Mouse (Mus musculus) common myeloid progenitor, adult 5-6 weeks (primary cell): ENCODE measurements at regions not wholly inside any gene's neighbourhood (a gene's known extent, or its start where the extent isn't known, plus 50 kb on each side); places are given as distances from the start of the nearest gene placed in this dataset.
"Not testable (repeated sequence)": the region's sequence is repeated elsewhere in the genome, so short reads cannot be mapped to it uniquely, and the experiment has no call there.

Experiments used
- ATAC-seq: replicated peaks from 2 replicates; pipeline ENCODE4 v1.8.0; 2016; ENCODE audit warnings: low read depth, mild to moderate bottlenecking, moderate TSS enrichment, inconsistent platforms; ENCODE audit not compliant: poor library complexity, severe bottlenecking

DNA sequence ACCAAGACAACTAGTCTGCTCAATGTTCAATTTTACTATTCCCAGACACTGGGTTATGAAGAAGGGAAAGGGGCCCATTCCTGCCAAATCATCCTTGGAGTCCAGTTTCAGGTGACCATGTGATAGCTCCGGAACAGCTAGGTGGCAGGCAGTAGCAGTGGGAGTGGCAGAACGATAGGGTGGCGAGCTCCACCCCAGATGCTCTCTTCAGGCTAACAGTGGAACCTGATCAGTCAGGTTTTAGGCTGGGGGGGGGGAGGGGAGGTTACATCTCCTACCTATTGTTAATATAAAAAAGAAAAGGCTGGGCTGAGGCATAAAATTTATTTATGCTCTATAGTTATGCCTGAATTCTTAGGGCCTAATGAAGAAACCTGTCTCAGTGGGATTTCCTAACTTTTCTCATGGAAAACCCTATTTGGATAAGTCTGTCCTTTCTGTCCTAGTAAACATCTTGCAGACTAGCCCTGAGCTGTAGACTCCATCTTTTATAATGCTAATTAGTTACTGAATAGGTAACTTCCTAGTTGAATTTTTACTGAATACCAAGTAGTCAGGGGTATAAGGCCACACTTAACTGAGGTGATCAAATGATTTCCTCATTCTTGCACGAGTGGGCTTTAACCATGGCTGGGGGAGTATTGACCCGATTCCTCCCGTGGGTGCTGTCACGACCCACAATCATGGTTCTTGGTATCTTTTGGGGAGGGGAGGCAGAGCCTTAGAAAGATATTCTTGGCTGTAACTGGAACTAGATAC lies 223.2 kb upstream of the Ell2 start:
- ATAC-seq: not testable (repeated sequence)

DNA sequence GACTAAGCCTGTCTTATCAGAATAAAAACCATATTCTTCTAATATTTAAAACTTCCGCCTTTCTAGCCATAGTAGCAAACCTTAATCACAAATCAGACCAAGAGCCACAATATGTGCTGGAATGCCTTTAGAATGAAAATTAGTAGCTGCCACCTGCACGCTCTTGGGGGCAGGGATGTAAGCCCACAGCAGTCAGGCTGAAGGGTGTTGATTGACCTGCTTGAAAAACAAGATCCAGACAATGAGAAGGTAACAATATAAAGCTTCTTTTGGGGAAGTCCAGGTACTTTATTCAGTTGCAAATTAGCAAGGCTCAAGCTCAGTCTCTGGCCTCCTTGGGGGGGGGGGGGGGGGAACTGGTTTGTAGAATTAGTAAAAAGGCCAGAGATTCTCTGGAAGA lies 222.3 kb upstream of the Ell2 start:
- ATAC-seq: not testable (repeated sequence)

DNA sequence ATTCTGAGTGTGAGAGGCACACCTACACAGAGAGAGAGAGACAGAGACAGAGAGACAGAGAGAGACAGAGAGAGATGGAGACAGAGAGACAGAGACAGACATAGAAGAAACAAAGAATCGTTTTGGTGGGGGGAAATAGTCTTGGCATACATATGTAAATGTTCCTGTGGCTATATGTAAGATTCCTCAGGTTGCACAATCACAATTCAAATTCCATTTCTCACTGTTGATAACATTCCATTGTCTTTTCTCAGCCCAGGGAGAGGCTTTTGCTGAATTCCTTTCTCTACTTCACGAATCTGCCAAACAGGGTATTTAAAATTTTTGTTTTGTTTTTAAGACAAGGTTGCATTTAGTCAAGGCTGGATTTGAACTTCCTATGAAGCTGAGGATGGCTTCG lies 205.0 kb upstream of the Ell2 start:
- no peak for ATAC-seq

DNA sequence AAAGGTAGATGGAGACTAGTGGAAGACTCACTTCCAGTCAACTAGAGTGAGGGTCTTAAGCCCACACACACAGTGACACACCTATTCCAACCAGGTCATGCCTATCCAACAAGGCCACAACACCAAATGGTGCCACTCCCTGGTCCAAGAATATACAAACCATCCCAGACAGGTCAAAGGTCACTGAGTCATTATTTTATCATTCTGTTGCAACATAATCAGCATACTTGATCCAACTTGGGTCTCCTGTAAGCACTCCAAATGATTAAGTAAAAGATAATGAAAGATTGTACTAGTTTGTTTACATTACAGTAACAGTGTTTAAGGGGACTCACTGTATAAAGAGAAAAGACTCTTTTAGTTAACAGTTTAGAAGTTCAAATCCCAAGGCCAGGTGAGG lies 203.2 kb upstream of the Ell2 start:
- ATAC-seq: no peak

DNA sequence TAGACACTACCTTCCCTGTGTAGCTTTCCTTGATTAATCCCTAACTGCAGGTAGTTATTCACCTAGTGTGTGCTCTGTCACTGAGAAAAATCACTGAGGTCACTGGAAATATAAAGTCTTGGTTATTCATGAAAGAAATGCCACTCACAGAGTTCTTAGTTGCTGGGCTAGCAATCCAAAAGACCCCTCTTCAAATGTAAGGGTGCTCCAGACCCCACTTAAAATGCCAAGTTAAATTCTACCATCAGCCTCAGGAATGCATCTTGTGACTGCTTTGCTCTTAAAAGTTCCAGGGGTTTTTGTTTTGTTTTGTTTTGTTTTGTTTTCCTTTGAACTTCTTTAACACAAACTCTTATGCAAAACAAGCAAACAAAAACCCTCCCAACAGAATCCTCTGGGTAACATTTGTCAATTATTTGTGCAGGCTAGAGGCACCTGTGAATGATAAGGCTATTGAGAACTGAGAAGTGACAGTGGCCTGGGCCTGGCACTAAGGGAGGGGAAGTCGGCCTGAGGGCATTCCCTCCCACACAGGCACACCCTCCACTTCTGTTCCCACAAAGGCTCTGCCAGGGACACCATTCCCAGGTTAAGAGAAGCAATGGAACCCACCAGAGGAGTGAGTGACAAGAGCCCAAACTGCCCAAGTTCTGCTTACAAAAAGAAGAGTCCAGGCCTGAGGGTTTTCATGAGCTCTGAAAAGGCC lies 192.1 kb upstream of the Ell2 start:
- no peak for ATAC-seq

DNA sequence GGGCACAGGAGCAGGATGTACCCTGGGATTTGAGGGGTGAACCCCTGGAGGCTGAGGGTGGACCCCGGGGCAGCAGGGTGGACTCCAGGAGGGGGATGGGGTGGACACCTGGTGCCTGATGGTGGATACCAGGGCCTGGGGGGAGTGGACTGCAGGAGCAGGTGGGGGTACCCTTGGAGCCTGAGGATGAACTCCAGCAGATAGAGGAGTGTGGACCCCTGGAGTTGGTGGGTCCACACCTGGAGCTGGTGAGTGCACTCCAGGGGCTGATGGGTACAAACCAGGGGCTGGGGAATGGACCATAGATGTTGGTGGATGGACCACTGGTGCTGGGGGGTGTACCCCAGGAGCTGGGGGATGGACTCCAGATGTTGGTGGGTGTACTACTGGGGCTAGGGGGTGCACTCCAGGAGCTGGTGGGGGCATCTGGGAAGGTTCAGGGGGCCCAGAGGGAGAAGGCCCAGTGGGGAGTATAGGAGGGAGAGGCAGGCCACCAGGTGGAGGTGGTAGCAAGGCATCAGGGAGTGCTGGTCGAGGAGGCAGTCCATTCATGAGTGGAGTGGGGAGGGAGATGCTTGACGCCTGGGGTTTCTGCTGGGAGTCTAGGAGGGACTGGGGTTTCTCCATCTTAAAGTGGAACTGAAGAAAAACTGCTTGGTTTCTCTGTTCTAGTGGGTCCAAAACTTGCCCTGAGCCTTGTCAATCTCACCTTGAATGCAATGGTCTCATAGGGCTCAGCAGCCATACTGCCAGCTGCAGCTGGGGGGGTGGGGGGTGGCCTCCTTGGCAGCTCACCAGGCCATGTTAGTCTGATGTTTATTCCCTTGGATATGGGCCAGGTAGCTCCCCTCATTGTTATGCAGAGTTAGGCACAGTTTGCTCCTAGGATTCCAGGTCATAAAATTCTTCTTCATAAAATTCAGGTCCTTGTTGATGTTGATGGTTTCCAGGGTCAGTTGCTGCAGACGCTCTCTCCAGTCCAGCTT lies 183.0 kb upstream of the Ell2 start:
- ATAC-seq: no peak

DNA sequence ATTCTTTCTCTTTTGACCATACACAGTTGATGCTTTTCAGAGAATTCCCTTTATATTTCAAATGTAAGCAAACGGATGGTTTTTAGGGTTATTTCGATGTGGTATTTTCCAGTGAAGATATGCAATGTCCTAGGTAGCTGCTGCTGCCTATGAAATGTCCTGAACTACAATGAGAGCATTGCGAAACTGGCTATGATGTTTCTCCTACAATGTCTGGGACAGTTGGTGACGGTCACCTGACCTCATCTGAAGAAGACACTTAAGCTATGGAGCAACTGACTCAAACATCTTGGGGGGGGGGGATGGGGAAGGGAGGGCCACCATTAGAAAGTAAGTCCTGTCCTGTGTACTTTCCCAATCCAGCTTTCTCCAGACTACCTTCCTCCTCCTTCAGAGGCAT lies 182.1 kb upstream of the Ell2 start:
- no peak for ATAC-seq

DNA sequence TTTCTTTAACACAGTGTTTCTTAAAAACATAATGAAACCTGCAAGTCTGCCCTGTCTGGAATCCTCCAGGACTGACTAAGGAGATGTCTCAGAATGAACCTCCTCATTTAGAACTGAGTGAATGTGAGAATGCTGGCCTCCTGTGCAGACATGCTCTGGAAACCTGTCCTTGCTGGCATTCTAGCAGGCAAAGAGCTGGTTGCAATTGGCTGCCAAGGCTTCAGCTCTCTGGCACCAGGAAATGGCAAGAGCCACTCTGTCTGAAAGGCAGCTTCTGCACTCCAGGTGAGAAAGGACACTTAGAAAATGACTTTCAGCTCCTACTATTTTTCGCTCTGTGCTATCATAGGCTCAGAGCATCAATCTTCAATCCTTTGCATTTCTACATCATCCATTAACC lies 175.0 kb upstream of the Ell2 start:
- no peak for ATAC-seq

DNA sequence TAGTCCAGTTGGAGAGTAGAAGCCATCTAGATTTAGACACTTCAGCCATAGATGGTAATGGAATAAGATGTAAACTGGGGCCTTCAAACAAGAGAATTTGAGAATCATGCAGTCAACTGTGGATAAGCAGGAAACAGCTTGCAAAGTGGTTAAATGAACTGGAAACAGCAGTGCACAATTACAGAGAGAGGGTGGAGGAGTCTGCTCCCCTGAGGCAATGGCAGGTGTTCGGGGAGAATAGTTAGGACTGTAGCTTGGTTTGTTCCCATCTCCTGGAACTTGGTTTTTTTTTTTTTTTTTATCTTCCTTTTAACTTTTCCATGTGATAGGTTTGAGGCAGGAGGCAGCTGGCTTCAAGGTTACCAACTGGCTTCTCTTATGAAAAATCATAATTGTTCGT lies 165.1 kb upstream of the Ell2 start:
- 0 out of 2 replicates have a peak, but pooled peaks have one; percentile 39 for ATAC-seq

DNA sequence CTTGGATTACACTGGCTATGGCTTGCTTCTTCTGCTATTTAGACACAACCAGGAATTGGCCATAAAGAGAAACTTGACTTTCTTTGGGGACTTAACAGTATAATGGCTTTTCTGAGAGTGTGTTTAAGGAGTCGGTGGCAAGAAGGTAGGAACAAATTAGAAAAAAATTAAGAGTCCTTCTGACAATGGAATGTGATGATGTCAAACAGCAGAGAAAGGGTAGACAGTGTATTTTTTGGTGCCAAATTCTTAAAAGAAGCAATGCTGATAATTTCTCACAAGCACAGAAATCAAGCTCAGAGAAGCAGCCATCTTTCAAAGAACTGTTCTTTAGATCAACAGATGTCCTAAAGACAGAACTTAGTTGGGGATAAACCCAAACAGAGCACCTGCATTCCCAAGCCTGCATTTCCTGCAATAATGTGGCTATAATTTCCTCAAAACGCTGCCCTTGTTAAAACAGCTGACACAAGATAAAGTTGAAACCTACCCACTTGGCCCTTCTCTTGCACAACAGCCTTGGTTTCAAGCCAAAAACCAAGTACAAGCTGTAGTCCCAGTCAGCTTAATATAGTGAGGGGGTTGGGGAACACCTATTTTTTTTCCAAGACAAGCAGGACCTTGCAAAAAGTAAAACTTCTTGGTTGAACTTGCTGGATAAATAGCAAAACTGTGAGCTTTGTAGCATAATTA lies 164.2 kb upstream of the Ell2 start:
- ATAC-seq: peak; percentile 78

DNA sequence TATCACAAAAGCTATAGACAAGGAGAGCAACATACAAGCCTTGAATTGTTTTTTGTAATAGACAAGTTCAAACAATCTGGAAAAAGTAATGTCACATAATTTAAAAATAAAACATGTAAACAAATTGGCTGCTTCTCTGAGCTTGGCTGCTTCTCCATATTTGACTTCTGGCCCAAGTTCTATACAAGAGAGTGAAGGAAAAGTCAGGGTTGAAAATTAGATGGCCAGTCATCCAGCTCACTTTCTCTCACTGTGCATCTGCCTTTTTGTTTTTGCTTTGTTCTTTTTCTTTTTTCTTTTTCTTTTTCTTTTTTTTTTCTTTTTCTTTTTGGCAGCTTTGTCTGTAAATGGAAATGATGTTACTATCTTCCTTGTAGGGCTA lies 163.6 kb upstream of the Ell2 start:
- no peak for ATAC-seq

DNA sequence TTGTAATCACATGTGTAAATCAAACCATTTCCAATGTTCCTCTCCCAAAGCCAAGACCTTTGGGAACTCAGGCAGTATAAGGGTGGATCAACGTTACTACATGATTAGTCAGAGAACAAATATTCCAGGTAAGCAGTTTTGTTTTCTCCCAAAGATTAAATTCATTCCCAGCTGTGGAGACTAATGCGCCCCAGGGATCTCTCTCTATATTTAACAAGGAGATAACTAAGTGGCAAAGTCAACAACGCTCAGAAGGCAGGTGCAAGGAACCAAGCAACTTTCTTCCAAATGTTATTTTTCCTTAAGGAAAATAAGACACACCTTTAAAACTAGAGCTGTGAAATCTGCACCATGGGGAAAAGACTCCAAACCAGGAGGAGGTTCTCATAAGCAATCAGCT lies 163.0 kb upstream of the Ell2 start:
- ATAC-seq: no peak

DNA sequence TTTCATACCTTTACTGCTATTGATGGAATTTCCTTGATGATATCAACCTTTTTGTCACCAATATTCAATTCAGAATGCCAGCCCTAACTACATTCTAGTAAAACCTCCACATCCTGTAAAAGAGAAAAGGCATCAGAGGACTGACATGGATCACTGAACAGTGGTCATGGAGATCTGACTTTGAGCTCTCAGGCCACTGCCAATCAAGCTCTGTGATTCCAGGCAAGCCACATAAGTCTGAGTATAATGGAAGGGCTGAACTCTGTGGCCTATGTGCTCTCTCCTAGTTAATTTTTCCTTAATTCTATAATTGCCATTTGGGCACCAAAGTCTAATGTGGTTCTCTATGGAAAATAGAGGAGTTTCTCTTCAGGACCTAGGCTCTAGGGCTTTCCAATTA lies 161.8 kb upstream of the Ell2 start:
- no peak for ATAC-seq

DNA sequence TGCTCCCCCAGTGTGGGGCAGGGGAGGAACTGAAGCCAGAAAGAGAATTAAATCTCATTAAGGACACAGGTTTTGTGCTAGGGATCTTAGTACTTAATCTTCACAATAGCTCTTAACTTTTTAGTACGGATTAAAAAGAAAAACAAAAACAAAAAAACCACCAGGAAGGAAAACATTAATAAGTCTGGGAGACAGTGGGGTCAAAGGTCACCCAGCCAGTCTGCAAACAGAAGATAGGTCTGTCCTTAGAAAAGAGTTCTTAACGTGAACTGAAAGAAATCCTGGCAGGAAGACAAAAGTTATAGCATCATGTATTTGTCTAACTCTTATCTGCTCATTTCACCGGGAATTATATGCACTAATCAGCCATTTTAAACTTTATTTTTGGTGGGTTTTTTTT lies 158.8 kb upstream of the Ell2 start:
- no peak for ATAC-seq

DNA sequence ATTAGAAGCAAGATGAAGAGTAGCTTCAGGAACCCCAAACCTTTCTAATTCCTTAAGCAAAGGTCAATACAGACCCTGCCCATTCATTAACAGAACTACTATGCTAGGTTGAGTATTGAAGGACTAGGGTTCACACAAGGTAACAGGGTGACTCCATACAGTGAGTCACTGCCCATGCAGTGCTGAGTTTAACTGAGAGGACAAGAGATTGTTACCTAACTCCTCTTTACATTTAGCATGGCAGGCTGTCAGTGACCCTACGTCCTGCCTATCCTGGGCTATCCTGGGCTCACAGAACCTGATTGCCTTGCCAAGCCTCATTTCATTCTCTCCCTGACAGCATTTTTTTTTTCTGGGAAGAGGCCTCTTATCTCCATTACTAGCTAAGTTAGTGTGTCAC lies 127.6 kb upstream of the Ell2 start:
- no peak for ATAC-seq

DNA sequence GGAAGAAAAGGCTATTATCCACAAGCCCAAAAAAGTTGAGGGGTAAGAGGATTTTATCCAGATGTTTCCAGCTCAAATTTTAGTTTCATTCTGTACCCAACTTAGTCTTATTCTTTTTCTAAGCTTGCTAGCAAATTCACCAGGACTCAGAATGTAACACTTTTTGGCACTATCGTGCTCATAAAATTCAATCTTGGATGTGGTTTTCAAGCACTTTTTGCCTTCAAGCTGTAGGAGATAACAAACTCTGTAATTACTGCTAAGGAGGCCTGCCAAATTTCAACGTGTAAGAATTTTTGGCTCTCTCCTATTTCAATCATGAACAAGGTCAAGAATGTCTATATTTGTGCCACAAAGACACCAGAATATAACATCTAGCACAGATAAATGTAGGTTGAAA lies 115.7 kb upstream of the Ell2 start:
- ATAC-seq: no peak

DNA sequence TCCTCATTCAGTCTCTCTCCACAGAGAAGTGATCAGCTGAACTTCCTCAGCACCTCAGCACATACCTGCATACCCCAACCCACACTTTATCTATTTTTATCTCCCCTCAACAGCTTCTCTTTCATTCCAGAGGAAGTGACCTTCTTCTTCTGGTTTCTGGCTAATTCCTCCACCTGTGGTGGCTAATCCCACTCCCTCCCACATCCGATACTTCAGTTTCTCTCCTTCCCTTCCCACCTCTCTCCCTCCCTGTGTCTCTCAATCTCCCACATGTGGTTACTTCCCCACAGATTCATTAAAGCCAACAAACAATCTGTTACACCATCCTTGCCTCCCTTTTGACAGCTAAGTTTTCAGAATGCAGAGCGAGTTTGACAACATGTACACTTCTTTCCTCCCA lies 109.7 kb upstream of the Ell2 start:
- no peak for ATAC-seq

DNA sequence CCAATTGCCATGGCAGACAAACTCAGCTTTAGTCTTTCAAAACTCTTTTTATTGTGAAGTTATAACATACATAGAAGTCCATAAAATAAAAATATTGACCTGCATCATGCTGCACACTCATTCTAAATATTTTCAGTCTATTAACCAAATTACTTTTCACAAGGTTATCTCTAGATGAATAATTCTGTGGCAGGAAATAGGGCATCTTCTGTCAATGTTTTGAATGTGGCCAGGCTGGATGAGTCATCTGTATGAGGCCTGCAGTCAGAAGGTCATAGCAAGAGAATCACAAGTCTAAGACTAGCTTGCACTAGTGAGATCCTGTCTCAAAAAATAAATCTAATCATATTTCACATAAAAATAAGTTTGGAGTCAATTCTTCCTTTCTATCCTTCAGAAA lies 108.4 kb upstream of the Ell2 start:
- ATAC-seq: no peak

DNA sequence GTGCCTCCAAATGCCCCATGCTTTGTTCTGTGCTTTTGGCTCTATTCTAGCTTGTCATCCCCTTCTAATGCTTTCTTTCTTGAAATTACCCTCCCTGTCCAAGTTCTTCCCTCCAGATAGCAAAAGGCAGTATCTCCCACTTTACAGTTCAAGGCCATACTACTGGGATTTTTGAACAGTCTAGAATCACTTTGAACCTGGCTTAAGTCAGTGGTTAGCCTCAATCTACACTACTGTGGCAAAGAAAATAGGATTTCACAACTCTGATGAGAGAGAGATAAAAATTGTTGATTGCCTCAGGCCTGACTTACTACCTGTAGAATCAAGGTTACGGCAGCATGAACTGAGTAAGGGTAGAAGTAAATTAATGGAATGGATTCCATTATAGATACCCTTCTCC lies 107.9 kb upstream of the Ell2 start:
- ATAC-seq: no peak

DNA sequence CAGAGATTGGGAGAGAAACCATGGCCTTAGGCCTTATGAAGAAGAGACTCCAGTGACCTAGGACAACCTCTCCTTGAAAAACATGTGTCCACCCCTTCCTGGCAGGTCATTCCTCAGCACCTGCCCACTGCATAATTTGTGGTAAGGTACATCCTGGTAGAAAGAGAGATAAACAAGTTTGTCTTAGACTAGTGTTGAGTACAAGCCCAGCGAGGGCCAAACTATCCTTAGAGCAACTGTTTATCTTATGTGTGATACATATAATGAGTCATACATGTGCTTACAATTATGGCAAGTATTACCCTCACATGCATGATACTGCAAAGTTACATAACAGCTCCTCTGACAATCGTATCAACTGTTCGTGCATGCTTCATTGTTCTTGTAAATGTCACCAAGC lies 83.3 kb upstream of the Ell2 start:
- no peak for ATAC-seq
